Mouse (Mus musculus) right cerebral cortex, postnatal 36 days (tissue): ENCODE data around the gene Mettl23.
"Not testable (repeated sequence)": the region's sequence is repeated elsewhere in the genome, so short reads cannot be mapped to it uniquely, and the experiment has no call there.

Experiments
- DNase-seq, 2 experiments: peaks; one replicate each; pipeline ENCODE4 v3.0.0; 2022; ENCODE audit warnings: low spot score in 2 of 2, mixed read lengths in 1 of 2

Gene Mettl23

GRCm38 (mm10) chr11:116878454-116878853, 35.4 kb downstream of the Mettl23 start:
- no peak for DNase-seq

DNA sequence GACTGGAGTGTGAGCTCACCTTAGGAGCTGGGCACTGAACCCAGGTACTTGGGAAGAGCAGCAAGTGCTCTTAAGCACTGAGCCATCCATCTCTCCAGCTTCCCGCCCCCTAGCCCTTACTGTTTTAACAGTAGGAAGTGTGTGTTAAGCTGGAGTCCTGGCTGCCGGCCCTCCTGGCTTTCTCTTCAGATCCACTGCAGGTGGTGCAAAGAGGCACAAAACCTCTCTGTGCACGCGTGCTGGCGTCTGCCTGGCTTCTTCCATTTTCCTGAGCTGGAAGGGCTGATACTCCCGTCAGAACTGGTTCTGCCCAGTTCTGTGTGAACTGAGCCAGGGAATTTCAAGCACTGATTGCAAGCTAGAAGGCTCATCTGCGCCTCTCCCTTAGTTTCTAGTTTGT, 37.8 kb downstream of the Mettl23 start:
- peak; percentile 26 to 30 for DNase-seq

GRCm38 (mm10) chr11:116881440-116881839, 38.4 kb downstream of the Mettl23 start:
- DNase-seq = peak in 1 of 2 experiments; percentile 32

DNA sequence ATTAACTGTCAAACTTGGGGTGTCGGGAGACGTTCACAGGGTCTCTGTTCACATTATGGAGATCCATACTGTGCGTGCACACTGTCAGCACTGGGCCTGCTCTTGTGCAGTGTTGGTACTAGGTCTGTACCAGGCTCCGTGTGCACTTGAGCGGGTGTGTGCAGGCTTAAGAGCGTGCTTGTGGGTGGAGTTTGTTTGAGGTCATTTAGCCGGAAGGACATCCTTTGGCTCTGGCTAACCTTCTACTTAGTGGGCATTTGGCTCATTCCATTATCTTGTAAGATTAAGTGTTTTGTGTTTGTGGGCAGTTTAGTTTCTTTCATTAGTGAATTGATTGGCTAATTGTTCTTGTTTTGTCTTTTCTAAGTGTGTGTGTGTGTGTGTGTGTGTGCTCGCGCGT, 39.4 kb downstream of the Mettl23 start:
- DNase-seq = no peak

- no peak for DNase-seq
Observed at GRCm38 (mm10) chr11:116884061-116884460, 41.0 kb downstream of the Mettl23 start.

DNA sequence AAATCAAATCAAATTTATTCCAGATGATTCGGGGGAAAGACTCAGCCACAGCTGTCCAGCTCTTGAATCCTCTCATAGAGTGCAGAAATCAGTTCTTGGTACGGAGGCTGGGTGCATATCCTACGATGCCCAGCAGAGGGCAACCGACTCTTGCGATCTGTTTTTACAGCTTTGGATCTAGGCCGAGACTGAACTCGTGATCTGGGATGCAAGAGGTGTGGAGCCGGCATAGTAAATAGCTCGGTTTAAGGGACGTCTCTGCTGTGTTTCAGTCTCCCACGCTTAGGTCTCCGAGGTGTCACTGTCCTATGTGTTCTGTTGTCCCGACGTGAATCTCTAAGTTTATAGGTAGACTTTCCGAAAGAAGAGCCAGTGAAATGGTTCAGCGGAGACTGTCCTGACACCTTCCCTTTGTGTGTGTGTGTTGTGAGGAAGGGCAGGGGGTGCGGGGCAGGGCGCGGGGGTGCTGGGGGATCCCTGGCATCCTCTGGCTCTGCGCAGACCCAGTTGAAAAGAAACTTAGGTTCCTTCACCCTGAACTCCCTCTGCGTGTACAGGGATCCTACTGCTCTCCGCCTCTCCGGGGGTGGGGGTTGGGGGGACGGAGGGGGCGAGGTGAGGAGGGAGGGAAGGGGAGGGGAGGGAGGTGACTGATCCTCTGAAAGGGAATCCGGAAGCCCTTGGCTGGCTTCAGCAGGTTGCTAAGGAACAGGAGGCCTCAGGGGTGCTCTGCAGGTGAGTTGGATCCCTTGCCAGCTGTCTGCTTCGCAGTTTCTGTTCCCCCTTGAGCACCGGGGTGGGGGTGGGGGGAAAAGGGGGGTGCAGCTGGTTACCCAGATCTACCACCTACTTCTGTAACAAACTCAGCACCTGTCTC, 42.4 kb downstream of the Mettl23 start:
- peak; percentile 63 to 74 for DNase-seq

- DNase-seq = no peak
Observed at GRCm38 (mm10) chr11:116887136-116887535, 44.1 kb downstream of the Mettl23 start.

DNA sequence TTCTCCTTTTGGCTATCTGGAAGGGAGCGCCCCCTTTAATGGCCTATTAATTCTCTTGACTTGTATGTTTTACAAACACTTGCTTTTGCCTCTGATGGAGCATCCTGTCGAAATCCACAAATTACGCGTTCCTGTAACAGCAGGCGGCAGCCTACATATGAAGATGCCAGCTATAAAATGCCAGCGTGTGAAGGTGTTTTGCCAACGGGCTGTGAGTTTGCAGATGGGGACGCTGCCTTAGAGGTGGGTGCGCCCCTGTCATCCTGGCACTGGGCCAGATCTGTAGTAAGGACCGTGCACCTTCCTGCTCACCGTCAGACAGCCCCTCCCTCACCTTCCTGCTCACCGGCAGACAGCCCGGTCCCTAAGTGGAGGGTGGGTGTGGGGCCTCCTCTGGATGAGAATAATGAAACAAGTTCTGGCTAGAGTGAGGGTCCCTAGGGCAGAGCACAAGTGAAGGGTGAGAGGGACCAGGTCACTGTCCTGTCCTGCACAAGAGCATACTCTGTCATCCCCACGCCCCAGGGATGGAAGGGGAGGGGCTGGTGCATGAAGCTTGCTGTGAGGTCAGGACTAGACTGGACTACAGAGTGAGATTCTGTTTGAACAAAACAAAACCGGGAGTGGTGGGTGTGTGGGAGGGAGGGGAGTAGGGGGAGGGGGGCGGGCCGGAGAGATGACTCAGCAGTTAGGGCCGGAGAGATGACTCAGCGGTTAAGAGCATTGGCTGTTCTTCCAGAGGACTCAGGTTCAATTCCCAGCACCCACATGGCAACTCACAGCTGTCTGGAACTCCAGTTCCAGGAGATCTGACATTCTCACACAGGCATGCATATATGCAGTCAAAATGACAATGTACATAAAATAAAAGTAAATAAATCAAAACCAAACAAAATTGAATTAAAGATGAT, 50.7 kb downstream of the Mettl23 start:
- DNase-seq = no peak

- DNase-seq = no peak
Observed at GRCm38 (mm10) chr11:116895402-116895801, 52.3 kb downstream of the Mettl23 start.

GRCm38 (mm10) chr11:116899247-116899646, 56.2 kb downstream of the Mettl23 start:
- DNase-seq = no peak

- DNase-seq = not testable (repeated sequence)
Observed at GRCm38 (mm10) chr11:116902588-116902987, 59.5 kb downstream of the Mettl23 start.
